Mouse (Mus musculus) small intestine, adult 2 months (tissue): ENCODE measurements around the gene Ralgps2.

ENCODE experiments used
- CTCF ChIP-seq: fragments of 200-500 bp; IDR thresholded peaks from 2 replicates; pipeline ENCODE4 v1.5.1; 2012; ENCODE audit warnings: low read depth, mild to moderate bottlenecking, control low read depth, inconsistent platforms, low read length, moderate library complexity, mixed read lengths; ENCODE audit not compliant: insufficient replicate concordance, insufficient read length; ENCODE audit errors: extremely low read depth
- POLR2A ChIP-seq: fragments of 200-500 bp; IDR thresholded peaks from 2 replicates; pipeline ENCODE4 v1.6.1; 2012; ENCODE audit warnings: low read depth, mild to moderate bottlenecking, control low read depth, inconsistent platforms, low read length, moderate library complexity

DNA sequence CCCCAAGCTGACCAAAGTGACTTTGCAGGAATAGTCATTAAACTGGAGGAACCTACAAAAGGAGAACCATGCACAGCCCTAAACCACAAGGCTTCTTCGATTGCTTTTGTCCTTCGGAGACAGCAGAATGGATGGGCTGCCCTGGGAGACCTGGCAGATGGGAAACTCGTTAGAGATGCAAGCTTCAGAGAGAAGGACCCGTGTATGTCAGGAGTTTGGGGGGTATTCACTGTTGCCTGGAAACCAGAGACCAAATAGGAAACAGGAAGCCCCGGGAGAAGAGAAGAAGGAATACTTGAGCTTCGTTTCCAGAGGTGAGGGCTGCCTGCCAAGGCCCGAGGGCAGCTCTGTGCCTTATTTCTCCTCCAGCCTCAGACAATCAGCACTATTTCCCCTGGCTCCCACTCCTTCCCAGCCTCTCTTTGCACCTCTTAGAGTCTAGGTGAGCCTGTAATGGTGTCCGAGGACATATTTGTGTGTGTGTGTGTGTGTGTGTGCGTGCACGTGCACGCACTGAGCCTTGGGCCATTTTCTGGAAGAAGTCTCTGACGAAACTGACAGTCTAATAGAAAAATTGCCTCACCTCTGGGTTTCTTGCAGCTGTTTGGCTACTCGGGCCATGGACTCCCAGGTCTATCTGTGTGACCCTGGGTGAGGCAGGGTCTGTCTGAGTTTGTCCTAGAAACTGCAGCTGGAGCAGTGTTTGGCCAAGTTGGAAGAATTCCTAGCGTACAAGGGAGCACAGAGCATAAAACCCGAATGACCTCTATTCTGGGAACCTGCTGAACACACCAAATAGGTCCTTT, 184.6 kb downstream of the Ralgps2 start:
- TF ChIP-seq POLR2A (no peak), CTCF (no peak)
